8 mouse cellular contexts compared by ENCODE assay signal in genomic region chr1:120073519-120074306, GRCm38 (mm10). TPM values are rescaled to one million over a fixed set of nuclear protein-coding genes. Genes with fewer than 3 reads are reported as not detected.
DNase-seq lines count a peak whose midpoint lies in the region; ATAC-seq and TF ChIP-seq lines count a peak whose summit lies in the region.

Tmem37 (minus strand) TSS chr1:120074074.

- TF ChIP-seq CTCF in spleen, adult 2 months (IDR thresholded peaks at IDR 0.05; ENCODE audit: extremely low read depth, insufficient read depth, insufficient read length, insufficient replicate concordance) = no peak
- no peak for TF ChIP-seq CTCF in cerebellum, adult 2 months (IDR thresholded peaks at IDR 0.05; ENCODE audit: borderline replicate concordance, insufficient read depth, low read depth, low read length)

- peak within 1 kb of the TSS; percentile 60 for H3K9ac ChIP-seq in hindbrain, embryonic 13.5 days
- H3K9ac ChIP-seq in limb, embryonic 15.5 days = no peak within 1 kb of the TSS
- H3K9ac ChIP-seq in midbrain, embryonic 15.5 days = peak within 1 kb of the TSS; percentile 34; the same call in 1 of the 2 replicates

- peaks cover 4% of the 10 kb centered on the region for H3K4me1 ChIP-seq in spleen, adult 2 months (ENCODE audit: control insufficient read depth, insufficient read depth, insufficient read length)
- no peaks in the 10 kb centered on the region for H3K4me1 ChIP-seq in cerebellum, adult 2 months (ENCODE audit: control insufficient read depth, insufficient read depth, low read length)
- H3K4me1 ChIP-seq in hindbrain, embryonic 13.5 days (replicated peaks) = peaks cover 25% of the 10 kb centered on the region
- peaks cover 19% of the 10 kb centered on the region for H3K4me1 ChIP-seq in limb, embryonic 15.5 days
- peaks cover 15% of the 10 kb centered on the region for H3K4me1 ChIP-seq in midbrain, embryonic 15.5 days

- peak in 1 of 2 experiments; percentile 26 for DNase-seq in spleen, adult 2 months (ENCODE audit: low read depth in 1 of 2, low spot score in 2 of 2)
- DNase-seq in spleen, adult 12 weeks (ENCODE audit: low spot score) = no peak
- DNase-seq in cerebellum, adult 2 months = peak; percentile 32 to 35
- DNase-seq in gastrocnemius, adult 18-20 months (ENCODE audit: low spot score) = peak; percentile 61
- peak; percentile 85 for DNase-seq in testis, postnatal 10 days (ENCODE audit: low spot score)

- no peaks in the 10 kb centered on the region for H3K36me3 ChIP-seq in spleen, adult 2 months (ENCODE audit: control insufficient read depth, insufficient read depth, low read length)
- H3K36me3 ChIP-seq in hindbrain, embryonic 13.5 days = no peaks in the 10 kb centered on the region
- H3K36me3 ChIP-seq in limb, embryonic 15.5 days = no peaks in the 10 kb centered on the region
- no peaks in the 10 kb centered on the region for H3K36me3 ChIP-seq in midbrain, embryonic 15.5 days (replicated peaks)

- WGBS in spleen, adult 2 months = 8% methylated on average over 40 of the region's 40 CpGs
- WGBS in cerebellum, adult 2 months = 12% methylated on average over 40 of the region's 40 CpGs
- 3% methylated on average over 40 of the region's 40 CpGs for WGBS in hindbrain, embryonic 13.5 days
- 3% methylated on average over 40 of the region's 40 CpGs for WGBS in limb, embryonic 15.5 days
- 2% methylated on average over 40 of the region's 40 CpGs for WGBS in midbrain, embryonic 15.5 days

- peaks cover 4% of the 10 kb centered on the region; the same call in 1 of the 2 replicates for H3K27me3 ChIP-seq in spleen, adult 2 months (ENCODE audit: control insufficient read depth, insufficient read depth, low read length)
- no peaks in the 10 kb centered on the region; the same call in 1 of the 2 replicates for H3K27me3 ChIP-seq in cerebellum, adult 2 months (ENCODE audit: control insufficient read depth, insufficient read depth, low read length)
- H3K27me3 ChIP-seq in hindbrain, embryonic 13.5 days = peaks cover 51% of the 10 kb centered on the region
- peaks cover 14% of the 10 kb centered on the region for H3K27me3 ChIP-seq in limb, embryonic 15.5 days
- H3K27me3 ChIP-seq in midbrain, embryonic 15.5 days (replicated peaks) = peaks cover 28% of the 10 kb centered on the region

- peak within 1 kb of the TSS; percentile 41; the same call in 1 of the 2 replicates for H3K27ac ChIP-seq in spleen, adult 2 months (ENCODE audit: insufficient read depth, low read length)
- H3K27ac ChIP-seq in cerebellum, adult 2 months (ENCODE audit: insufficient read depth, low read length) = no peak within 1 kb of the TSS
- H3K27ac ChIP-seq in hindbrain, embryonic 13.5 days = no peak within 1 kb of the TSS
- H3K27ac ChIP-seq in limb, embryonic 15.5 days = no peak within 1 kb of the TSS
- H3K27ac ChIP-seq in midbrain, embryonic 15.5 days = no peak within 1 kb of the TSS

- H3K4me3 ChIP-seq in spleen, adult 2 months (ENCODE audit: extremely low read depth, insufficient read depth, insufficient read length) = peak within 1 kb of the TSS; percentile 42
- H3K4me3 ChIP-seq in cerebellum, adult 2 months (replicated peaks; ENCODE audit: insufficient read depth, low read depth, low read length) = peak within 1 kb of the TSS; percentile 40
- H3K4me3 ChIP-seq in hindbrain, embryonic 13.5 days = peak within 1 kb of the TSS; percentile 41
- peak within 1 kb of the TSS; percentile 39 for H3K4me3 ChIP-seq in limb, embryonic 15.5 days
- H3K4me3 ChIP-seq in midbrain, embryonic 15.5 days = peak within 1 kb of the TSS; percentile 37

- H3K9me3 ChIP-seq in hindbrain, embryonic 13.5 days = no peaks in the 10 kb centered on the region
- no peaks in the 10 kb centered on the region for H3K9me3 ChIP-seq in limb, embryonic 15.5 days
- no peaks in the 10 kb centered on the region for H3K9me3 ChIP-seq in midbrain, embryonic 15.5 days

- no peak for TF ChIP-seq POLR2A in spleen, adult 2 months (IDR thresholded peaks at IDR 0.05; ENCODE audit: low read depth, low read length)
- no peak for TF ChIP-seq POLR2A in cerebellum, adult 2 months (IDR thresholded peaks at IDR 0.05; ENCODE audit: borderline replicate concordance, insufficient read depth, low read length)

- H3K4me2 ChIP-seq in hindbrain, embryonic 13.5 days = peak within 1 kb of the TSS; percentile 76
- H3K4me2 ChIP-seq in limb, embryonic 15.5 days = peak within 1 kb of the TSS; percentile 87
- H3K4me2 ChIP-seq in midbrain, embryonic 15.5 days = peak within 1 kb of the TSS; percentile 74

- ATAC-seq in hindbrain, embryonic 13.5 days (ENCODE audit: low FRiP score) = peak; percentile 70; the same call in 1 of the 2 replicates
- ATAC-seq in limb, embryonic 15.5 days (ENCODE audit: insufficient number of reproducible peaks, low FRiP score, low TSS enrichment, low read depth) = 0 out of 2 replicates have a peak, but pooled peaks have one; percentile 37
- ATAC-seq in midbrain, embryonic 15.5 days (replicated peaks) = peak; percentile 65

RNA-seq across cellular contexts. Expression of gene Tmem37, which starts in this region (rescaled TPM):
- 17.3 and 20.8 TPM in 2 replicates for polyA plus RNA-seq in spleen, adult 2 months (2012; rRNA removed)
- 1.3 and 2.2 TPM in 2 replicates for polyA plus RNA-seq in cerebellum, adult 2 months (2012; rRNA removed)
- total RNA-seq in gastrocnemius, adult 18-20 months (2021) = 10 to 100 TPM; 13.0 to 22.9 TPM
- 7.9 and 8.0 TPM in 2 replicates for polyA plus RNA-seq in hindbrain, embryonic 13.5 days (2015; fragmentation: Nextera tagmentation; extraction: Ambion mirVana)
- polyA plus RNA-seq in limb, embryonic 15.5 days (2015; fragmentation: Nextera tagmentation; extraction: Ambion mirVana) = 7.6 and 9.4 TPM in 2 replicates
- 7.6 and 9.6 TPM in 2 replicates for polyA plus RNA-seq in midbrain, embryonic 15.5 days (2015; fragmentation: Nextera tagmentation; extraction: Ambion mirVana)
